Mouse (Mus musculus): ENCODE data around the gene Mup3. TPM values are rescaled to one million over a fixed set of nuclear protein-coding genes. Genes with fewer than 3 reads are reported as not detected.
A peak's percentile ranks its signal among the peaks of the same experiment; 100 is the strongest.
"Not testable (repeated sequence)": the region's sequence is repeated elsewhere in the genome, so short reads cannot be mapped to it uniquely, and the experiment has no call there.

Mup3 gene
- not detected in 2 replicates for polyA plus RNA-seq (2015; fragmentation: Nextera tagmentation; extraction: Ambion mirVana)

- no peak for DNase-seq (ENCODE audit: low spot score)
- WGBS = 70% methylated on average over 2 of the region's 2 CpGs
These were observed at the start of gene Mup3 for GRCm38 (mm10) chr4:62087241-62087640. TSS of gene Mup3 (minus strand) at chr4:62087342.

GRCm38 (mm10) chr4:62133706-62134105 lies 46.6 kb upstream of the Mup3 start:
- ATAC-seq (no peak), DNase-seq (ENCODE audit: low spot score) (no peak)
- no peak overlapping the region for H3K4me3 ChIP-seq (ENCODE audit: low read depth, low read length)
- no peak overlapping the region for H3K9ac ChIP-seq (replicated peaks; ENCODE audit: low read depth)
- H3K27ac ChIP-seq (ENCODE audit: low read length) = no peak overlapping the region
- H3K4me2 ChIP-seq (replicated peaks; ENCODE audit: low read depth, low read length) = no peak overlapping the region
- H3K4me1 ChIP-seq (ENCODE audit: insufficient read depth, low read depth, low read length) = no peaks in the 10 kb centered on the region
- no peaks in the 10 kb centered on the region for H3K27me3 ChIP-seq (replicated peaks; ENCODE audit: insufficient read depth, low read length)
- no peaks in the 10 kb centered on the region for H3K36me3 ChIP-seq (ENCODE audit: insufficient read depth, low read length)
- TF ChIP-seq EP300 (IDR thresholded peaks at IDR 0.05) = no peak
- TF ChIP-seq CTCF (IDR thresholded peaks at IDR 0.05) = peak; percentile 45
- H3K9me3 ChIP-seq (ENCODE audit: low read length) = no peaks in the 10 kb centered on the region
- WGBS = 54% methylated on average over 7 of the region's 7 CpGs

More at GRCm38 (mm10) chr4:62087241-62087640, at the start of gene Mup3:
- Histone ChIP-seq H3K9ac (replicated peaks; ENCODE audit: low read depth) (no peak within 1 kb of the TSS), H3K4me2 (replicated peaks; ENCODE audit: low read depth, low read length) (no peak within 1 kb of the TSS), H3K27ac (ENCODE audit: low read length) (no peak within 1 kb of the TSS), H3K4me1 (ENCODE audit: insufficient read depth, low read depth, low read length) (no peaks in the 10 kb centered on the region), H3K36me3 (ENCODE audit: insufficient read depth, low read length) (no peaks in the 10 kb centered on the region), H3K27me3 (replicated peaks; ENCODE audit: insufficient read depth, low read length) (no peaks in the 10 kb centered on the region), H3K9me3 (ENCODE audit: low read length) (no peaks in the 10 kb centered on the region), H3K4me3 (ENCODE audit: low read depth, low read length) (no peak within 1 kb of the TSS)
- no peak for TF ChIP-seq EP300 (IDR thresholded peaks at IDR 0.05)
- no peak for TF ChIP-seq CTCF (IDR thresholded peaks at IDR 0.05)
- ATAC-seq = no peak

DNA sequence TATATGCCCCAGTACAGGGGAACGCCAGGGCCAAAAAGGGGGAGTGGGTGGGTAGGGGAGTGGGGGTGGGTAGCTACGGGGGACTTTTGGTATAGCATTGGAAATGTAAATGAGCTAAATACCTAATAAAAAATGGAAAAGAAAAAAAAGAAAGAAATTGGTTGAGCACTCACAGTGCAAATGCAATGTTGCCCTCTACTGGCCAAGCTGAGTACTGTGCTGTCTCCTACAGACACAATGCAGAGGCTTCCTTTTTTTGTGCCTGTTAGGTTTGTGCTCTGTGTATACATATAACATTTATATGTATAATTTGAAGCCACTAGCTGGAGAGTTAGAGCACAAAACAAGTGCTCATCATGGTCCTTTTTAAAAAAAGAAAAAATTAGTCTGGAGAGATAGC lies 16.2 kb upstream of the Mup3 start:
- not testable (repeated sequence) for H3K27ac ChIP-seq (ENCODE audit: low read length); H3K4me3 ChIP-seq (ENCODE audit: low read depth, low read length); H3K9me3 ChIP-seq (ENCODE audit: low read length); H3K9ac ChIP-seq (replicated peaks; ENCODE audit: low read depth); H3K4me1 ChIP-seq (ENCODE audit: insufficient read depth, low read depth, low read length); H3K27me3 ChIP-seq (replicated peaks; ENCODE audit: insufficient read depth, low read length); H3K36me3 ChIP-seq (ENCODE audit: insufficient read depth, low read length); H3K4me2 ChIP-seq (replicated peaks; ENCODE audit: low read depth, low read length); DNase-seq (ENCODE audit: low spot score); ATAC-seq
- no CpG with 5 or more reads among the region's 2 CpGs for WGBS
- peak; percentile 58 for TF ChIP-seq CTCF (IDR thresholded peaks at IDR 0.05)

GRCm38 (mm10) chr4:62087953-62088352 lies 811 bp upstream of the Mup3 start:
- no peaks in the 10 kb centered on the region for H3K9me3 ChIP-seq (ENCODE audit: low read length)
- no peak for ATAC-seq
- H3K9ac ChIP-seq (replicated peaks; ENCODE audit: low read depth) = no peak overlapping the region

GRCm38 (mm10) chr4:62082755-62083154 lies 4.4 kb downstream of the Mup3 start:
- Histone ChIP-seq H3K27ac (ENCODE audit: low read length) (no peak overlapping the region), H3K9me3 (ENCODE audit: low read length) (no peaks in the 10 kb centered on the region), H3K4me2 (replicated peaks; ENCODE audit: low read depth, low read length) (no peak overlapping the region), H3K4me3 (ENCODE audit: low read depth, low read length) (no peak overlapping the region), H3K27me3 (replicated peaks; ENCODE audit: insufficient read depth, low read length) (no peaks in the 10 kb centered on the region), H3K4me1 (ENCODE audit: insufficient read depth, low read depth, low read length) (no peaks in the 10 kb centered on the region), H3K36me3 (ENCODE audit: insufficient read depth, low read length) (no peaks in the 10 kb centered on the region), H3K9ac (replicated peaks; ENCODE audit: low read depth) (no peak overlapping the region)
- TF ChIP-seq EP300 (IDR thresholded peaks at IDR 0.05) = no peak
- no peak for TF ChIP-seq CTCF (IDR thresholded peaks at IDR 0.05)
- ATAC-seq = no peak
- DNase-seq (ENCODE audit: low spot score) = no peak

More at GRCm38 (mm10) chr4:62087953-62088352, 811 bp upstream of the Mup3 start:
- DNase-seq (ENCODE audit: low spot score) = no peak
- 77% methylated on average over 2 of the region's 2 CpGs for WGBS
- Histone ChIP-seq H3K4me2 (replicated peaks; ENCODE audit: low read depth, low read length) (no peak overlapping the region), H3K27ac (ENCODE audit: low read length) (no peak overlapping the region), H3K36me3 (ENCODE audit: insufficient read depth, low read length) (no peaks in the 10 kb centered on the region), H3K4me1 (ENCODE audit: insufficient read depth, low read depth, low read length) (no peaks in the 10 kb centered on the region), H3K4me3 (ENCODE audit: low read depth, low read length) (no peak overlapping the region), H3K27me3 (replicated peaks; ENCODE audit: insufficient read depth, low read length) (no peaks in the 10 kb centered on the region)
- TF ChIP-seq EP300 (IDR thresholded peaks at IDR 0.05) (no peak), CTCF (IDR thresholded peaks at IDR 0.05) (no peak)

DNA sequence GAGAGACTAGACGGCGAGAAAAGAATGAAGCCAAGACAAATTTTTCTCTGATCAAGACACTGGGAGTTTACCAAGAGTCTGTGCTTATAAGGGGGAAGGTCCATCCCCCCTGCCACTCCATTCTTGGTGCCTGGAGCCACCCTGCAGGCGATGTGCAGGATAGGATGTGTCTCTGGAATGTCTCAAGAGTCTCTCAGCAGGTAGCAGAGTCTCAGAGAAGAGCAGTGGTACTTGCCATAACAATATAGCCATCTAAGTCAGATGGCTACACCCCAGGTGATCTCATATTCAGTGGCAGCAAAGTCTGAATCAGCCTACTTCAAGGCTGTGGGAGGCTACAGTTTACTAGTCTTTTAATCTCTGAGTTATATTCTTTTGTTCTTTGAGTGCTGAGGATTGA lies 12.0 kb downstream of the Mup3 start:
- no peak for ATAC-seq
- Histone ChIP-seq H3K4me2 (replicated peaks; ENCODE audit: low read depth, low read length) (no peak overlapping the region), H3K9me3 (ENCODE audit: low read length) (no peaks in the 10 kb centered on the region), H3K9ac (replicated peaks; ENCODE audit: low read depth) (no peak overlapping the region), H3K27me3 (replicated peaks; ENCODE audit: insufficient read depth, low read length) (no peaks in the 10 kb centered on the region), H3K27ac (ENCODE audit: low read length) (no peak overlapping the region), H3K36me3 (ENCODE audit: insufficient read depth, low read length) (no peaks in the 10 kb centered on the region), H3K4me1 (ENCODE audit: insufficient read depth, low read depth, low read length) (no peaks in the 10 kb centered on the region), H3K4me3 (ENCODE audit: low read depth, low read length) (no peak overlapping the region)
- DNase-seq (ENCODE audit: low spot score) = no peak
- no peak for TF ChIP-seq CTCF (IDR thresholded peaks at IDR 0.05)
- no peak for TF ChIP-seq EP300 (IDR thresholded peaks at IDR 0.05)
- 62% methylated on average over 3 of the region's 3 CpGs for WGBS

GRCm38 (mm10) chr4:62054780-62055179 lies 32.4 kb downstream of the Mup3 start:
- H3K9ac ChIP-seq (replicated peaks; ENCODE audit: low read depth); ATAC-seq; H3K27ac ChIP-seq (ENCODE audit: low read length); H3K27me3 ChIP-seq (replicated peaks; ENCODE audit: insufficient read depth, low read length); DNase-seq (ENCODE audit: low spot score); H3K9me3 ChIP-seq (ENCODE audit: low read length); H3K36me3 ChIP-seq (ENCODE audit: insufficient read depth, low read length); H3K4me1 ChIP-seq (ENCODE audit: insufficient read depth, low read depth, low read length); H3K4me2 ChIP-seq (replicated peaks; ENCODE audit: low read depth, low read length); H3K4me3 ChIP-seq (ENCODE audit: low read depth, low read length): not testable (repeated sequence)
- WGBS = 71% methylated on average over 2 of the region's 2 CpGs

DNA sequence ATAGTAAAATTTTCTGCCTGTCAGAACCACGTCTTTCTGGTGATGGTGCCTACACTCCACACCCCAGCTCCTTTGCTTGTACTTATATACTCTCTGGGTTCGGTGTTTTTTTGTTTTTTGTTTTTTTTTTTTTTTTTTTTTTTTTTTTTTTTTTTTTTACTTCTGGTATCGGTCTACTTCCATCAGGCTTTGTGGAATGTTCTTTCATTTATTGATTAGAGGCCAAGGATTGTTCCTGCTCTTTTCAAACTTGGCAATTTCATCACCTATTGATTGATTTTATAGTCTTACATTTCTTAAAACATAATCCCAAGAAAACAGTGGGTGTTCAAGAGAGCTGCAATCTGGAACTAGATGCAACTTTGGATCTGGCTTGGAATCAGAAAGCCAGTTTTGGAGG lies 33.1 kb downstream of the Mup3 start, which contains the start of gene Mup20:
Gene Mup20, minus strand, starts transcription at position 101 of the 400 bp plus-strand sequence.
- DNase-seq (ENCODE audit: low spot score) = not testable (repeated sequence)

More for the DNA sequence above, 33.1 kb downstream of the Mup3 start, which contains the start of gene Mup20:
- H3K4me1 ChIP-seq (ENCODE audit: insufficient read depth, low read depth, low read length); H3K9me3 ChIP-seq (ENCODE audit: low read length); H3K4me3 ChIP-seq (ENCODE audit: low read depth, low read length); H3K9ac ChIP-seq (replicated peaks; ENCODE audit: low read depth); H3K4me2 ChIP-seq (replicated peaks; ENCODE audit: low read depth, low read length); H3K27ac ChIP-seq (ENCODE audit: low read length); ATAC-seq; H3K27me3 ChIP-seq (replicated peaks; ENCODE audit: insufficient read depth, low read length); H3K36me3 ChIP-seq (ENCODE audit: insufficient read depth, low read length): not testable (repeated sequence)
- 83% methylated on average over 2 of the region's 3 CpGs for WGBS

Data from lung, postnatal 0 days (tissue).